Mouse (Mus musculus) layer of hippocampus, postnatal 36 days (tissue): ENCODE results near the gene Sp8. TPM values are rescaled to one million over a fixed set of nuclear protein-coding genes. Genes with fewer than 3 reads are reported as not detected.

ENCODE experiments used
- DNase-seq, 2 experiments: peaks; one replicate each; pipeline ENCODE4 v3.0.0; 2022
- total RNA-seq, 2 experiments: library from RNA; stranded (reverse); gene quantifications; 2 replicates each; pipeline ENCODE4 v1.2.3; 2021

The Sp8 gene
- total RNA-seq, 2 experiments from 2014 or later: 1.4 to 3.1 TPM

DNA sequence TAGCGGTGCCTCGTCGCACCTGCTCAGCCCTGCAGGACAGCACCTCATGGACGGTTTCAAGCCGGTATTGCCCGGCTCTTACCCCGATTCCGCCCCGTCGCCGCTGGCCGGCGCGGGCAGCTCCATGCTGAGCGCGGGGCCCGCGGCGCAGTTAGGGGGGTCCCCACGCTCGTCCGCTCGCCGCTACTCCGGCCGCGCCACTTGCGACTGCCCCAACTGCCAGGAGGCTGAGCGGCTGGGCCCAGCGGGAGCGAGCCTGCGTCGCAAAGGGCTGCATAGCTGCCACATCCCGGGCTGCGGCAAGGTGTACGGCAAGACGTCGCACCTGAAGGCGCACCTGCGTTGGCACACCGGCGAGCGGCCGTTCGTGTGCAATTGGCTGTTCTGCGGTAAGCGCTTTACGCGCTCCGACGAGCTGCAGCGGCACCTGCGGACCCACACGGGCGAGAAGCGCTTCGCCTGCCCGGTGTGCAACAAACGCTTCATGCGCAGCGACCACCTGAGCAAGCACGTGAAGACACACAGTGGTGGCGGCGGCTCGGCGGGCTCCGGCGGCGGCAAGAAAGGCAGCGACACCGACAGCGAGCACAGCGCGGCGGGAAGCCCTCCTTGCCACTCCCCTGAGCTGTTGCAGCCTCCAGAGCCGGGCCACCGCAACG, 3.2 kb downstream of the Sp8 start:
- DNase-seq: no peak

DNA sequence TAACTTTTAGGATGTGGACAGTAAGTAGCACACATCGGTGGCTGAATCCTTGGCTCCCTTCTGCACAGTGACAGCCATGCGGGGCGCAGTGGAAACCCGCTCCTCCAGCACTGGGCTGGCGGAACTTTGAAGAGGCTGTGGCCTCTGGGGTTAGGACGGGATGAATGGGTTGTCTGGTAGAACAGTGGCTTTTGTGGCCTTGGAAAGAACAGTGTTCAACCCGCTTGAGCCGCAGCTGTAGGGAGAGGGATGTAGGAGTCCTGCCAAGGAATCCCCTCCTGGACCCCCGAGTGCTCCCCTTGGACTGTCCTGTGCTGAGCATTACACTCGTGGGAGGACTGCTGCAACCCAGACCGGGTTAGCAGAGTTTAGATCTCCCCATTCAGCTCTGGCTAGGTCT, 3.9 kb downstream of the Sp8 start:
- peak in 1 of 2 experiments; percentile 9 for DNase-seq

DNA sequence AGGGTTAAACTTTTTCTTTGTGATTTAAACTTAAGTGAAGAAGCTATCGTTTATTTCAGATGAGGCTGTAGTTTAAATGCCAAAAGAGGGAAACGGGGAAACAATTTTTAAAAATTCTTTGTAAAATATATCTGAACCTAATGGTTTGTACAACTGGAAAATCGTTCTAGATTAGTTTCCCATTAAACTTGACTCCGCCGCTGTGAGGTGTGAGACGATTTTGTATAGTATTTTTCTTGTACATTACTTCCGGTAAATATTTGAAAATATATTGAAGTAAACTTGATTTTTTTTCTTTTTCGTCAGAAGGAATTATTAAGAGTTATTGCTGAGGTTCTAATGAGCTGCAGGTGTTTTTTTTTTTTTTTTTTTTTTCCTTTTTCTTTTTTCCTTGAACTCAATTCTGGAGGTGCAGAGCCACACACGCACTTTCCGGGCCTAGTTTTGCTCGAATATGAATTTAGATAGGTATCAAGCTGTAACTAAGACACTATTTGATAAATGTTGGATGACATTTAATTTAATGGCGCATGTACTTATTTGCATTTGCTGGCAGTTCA, 4.8 kb downstream of the Sp8 start:
- no peak for DNase-seq

DNA sequence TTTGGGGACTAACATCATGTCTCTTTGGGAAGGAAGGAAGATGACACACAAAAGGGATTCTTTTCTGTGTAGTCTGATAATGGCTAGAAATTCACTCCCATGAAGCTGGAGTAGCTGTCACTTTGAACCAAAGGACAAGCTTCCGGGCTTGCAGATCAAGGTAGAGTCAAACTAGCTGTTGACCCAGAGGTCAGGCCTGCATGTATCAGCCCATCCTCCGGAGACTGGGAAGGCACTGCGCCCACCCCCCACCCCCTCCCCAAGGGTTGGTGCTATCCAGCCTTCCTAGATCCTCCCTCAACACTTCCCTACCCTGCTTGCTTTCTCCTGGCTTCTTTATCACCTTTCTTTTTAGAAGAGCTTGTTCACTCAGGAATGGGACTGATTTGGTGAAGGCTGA, 7.2 kb downstream of the Sp8 start:
- DNase-seq: no peak

DNA sequence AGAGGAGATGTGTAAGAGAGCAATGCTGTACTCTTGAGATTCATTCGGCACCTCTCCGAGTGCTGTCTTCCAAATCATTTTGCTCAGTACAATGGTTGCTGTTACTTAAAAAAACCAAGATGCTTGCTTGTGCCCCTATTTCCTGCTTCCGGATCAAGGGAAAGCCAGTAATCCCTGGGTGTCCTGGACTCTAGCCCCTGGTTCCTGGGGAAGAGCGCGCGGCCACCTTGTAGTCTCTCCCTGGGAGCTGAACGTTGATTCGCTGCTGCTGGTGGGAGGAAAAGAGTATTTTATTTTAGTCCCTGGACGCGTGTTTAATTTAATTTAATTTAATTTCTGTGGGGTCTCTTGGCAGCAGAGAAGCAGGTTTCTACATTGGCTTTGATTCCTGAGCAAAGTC, 8.3 kb downstream of the Sp8 start:
- DNase-seq: no peak

DNA sequence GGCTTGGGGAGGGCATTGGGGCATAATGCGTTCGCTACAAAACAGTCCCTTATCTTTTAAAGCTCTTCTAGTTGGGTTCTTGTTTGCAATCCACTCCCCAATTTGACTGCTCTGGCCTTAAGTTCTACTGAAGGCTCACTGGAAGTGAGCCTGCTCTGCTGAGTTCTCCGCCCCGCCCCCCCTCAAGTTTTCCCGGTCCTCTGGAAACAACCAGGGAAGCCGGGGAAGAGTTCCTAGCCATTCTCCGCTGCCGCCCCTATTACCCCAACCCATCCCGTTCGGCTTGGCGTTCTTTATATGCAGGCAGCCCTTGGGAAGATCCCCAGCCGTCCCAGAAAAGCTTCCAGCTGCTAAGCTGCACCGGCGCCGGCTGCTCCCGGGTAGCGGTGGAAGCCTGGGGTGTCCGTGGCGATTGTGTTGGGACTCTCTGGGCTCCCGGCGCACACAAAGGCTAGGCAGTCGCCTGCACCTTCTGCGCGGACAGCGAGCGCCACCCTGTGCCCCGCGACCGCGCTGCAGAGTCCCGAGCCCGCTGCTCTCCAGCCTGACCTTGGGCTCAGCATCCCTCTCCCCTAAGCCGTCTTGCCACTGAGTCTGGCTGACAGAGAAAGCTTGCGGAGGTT, 8.8 kb downstream of the Sp8 start:
- peak in 1 of 2 experiments; percentile 60 for DNase-seq

DNA sequence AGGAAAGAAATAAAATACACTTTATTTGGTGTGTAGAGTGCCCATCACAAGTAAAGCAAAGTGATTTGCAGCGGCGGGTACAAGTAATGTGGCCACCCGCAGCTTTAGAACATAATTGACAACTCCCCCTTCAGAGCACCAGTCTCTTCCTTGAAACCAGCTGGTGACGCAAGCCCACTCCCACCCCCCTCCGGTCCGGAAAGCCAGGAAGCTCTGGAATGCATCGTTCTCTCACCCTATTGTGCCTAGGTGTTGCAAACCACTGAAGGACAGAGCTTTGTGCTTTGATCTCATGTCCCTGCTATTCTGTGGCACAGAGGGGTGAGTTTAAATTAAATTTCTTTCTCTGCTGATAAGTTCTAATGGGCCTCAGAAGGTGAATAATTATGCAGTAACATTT, 10.0 kb downstream of the Sp8 start:
- DNase-seq: no peak

DNA sequence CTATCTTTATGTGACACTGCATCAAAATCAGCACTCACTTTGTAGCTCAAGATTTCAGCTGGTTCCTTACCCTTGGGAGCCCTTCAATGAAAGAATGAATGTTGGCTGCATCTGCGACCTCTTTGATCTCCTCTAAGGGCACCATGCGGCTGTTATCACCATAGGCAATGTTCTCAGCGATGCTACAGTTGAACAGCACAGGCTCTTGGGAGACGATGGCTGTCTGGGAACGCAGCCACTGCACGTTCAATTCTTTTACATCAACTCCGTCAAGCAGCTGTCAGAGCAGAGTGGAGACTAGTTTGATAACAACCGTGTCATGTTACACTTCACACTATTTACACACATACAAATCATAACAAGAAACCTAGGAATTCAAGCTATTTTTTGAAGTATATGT, 26.5 kb downstream of the Sp8 start:
- DNase-seq: no peak

DNA sequence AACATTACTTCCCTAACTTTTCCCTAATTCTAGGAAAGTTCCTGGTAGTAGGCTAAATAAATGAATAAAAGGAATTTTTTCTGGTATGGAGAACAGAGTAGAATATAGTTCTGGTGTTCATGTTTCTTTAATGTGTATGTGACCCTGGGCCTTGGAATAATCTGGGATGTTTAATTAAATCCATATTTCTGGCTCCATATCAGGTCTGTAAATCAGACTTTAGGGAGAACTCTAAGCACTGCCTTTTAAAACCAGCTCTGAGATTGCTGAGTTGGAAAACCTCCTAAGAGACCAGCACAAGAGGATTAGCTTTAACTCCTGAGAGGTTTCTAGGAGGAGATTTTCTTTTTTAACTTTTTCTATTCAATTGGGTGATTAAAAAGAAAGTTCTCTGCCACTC, 36.7 kb downstream of the Sp8 start:
- DNase-seq: no peak

DNA sequence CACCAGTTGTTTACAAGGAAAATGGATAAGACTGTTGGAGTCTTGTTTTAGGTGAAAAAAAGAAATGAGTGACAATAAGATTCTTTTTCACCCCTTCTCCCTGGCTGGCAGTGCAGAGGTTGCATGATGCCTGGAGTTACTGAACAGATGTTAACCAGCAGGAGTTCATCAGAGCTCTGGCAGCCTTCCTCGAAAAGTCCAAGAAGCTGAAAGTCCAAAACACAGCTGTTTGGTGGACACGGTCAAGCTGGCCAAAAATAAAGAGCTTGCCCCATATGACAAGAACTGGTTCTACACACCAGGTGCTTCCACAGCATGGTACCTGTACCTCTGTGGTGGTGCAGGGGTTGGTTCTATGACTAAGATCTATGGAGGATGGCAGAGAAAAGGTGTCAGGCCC, 41.8 kb downstream of the Sp8 start:
- DNase-seq: no peak

Other genes starting within 250 kb of the Sp8 start
- gene Abcb5, start 120.1 kb downstream of the Sp8 start, total RNA-seq: not detected